8 mouse cellular contexts compared by ENCODE assay signal in the genomic region with DNA sequence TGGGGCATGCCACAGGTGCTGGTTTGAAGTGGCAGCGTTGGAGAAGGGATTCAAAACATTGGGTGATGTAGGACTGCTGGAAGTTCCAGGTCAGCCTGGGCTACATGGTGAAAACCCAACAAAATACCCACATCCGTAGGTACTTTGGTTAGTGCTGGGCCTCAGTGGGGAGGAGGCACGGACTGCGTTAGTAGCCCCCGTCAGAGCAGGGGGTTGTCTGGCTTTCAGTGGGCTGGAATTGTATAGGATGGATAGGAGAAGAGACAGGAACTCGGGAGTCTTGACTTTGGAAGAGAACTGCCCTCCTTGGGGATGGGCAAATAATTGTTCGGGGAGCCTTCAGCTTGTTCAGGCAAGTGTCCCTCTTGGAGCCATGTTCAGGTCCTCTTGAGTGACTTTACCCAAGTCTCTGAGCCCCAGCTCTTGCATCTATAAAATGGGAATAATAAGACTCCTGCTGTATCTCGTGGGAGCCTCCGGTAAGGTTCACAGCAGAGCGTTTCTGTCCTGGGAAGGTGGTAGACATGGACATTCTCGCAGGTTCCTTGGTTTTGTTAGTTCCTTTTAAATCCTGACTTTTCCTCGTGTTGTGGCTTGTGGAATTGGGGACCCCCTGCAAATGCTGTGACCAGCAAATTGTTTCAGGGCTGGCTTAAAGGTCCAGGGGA. TPM values are rescaled to one million over a fixed set of nuclear protein-coding genes. Genes with fewer than 3 reads are reported as not detected.
DNase-seq lines count a peak whose midpoint lies in the region; ATAC-seq and TF ChIP-seq lines count a peak whose summit lies in the region.

No protein-coding gene starts in this region.

- H3K27ac ChIP-seq in lung, embryonic 14.5 days (ENCODE audit: low read depth), result peak overlapping the region; percentile 99
- peak overlapping the region; percentile 99 for H3K27ac ChIP-seq in embryonic facial prominence, embryonic 15.5 days (replicated peaks)
- peak overlapping the region; percentile 100 for H3K27ac ChIP-seq in limb, embryonic 10.5 days
- peak overlapping the region; percentile 97 for H3K27ac ChIP-seq in neural tube, embryonic 15.5 days (replicated peaks)

- H3K36me3 ChIP-seq in lung, embryonic 14.5 days (ENCODE audit: insufficient read depth), result no peaks in the 10 kb centered on the region
- no peaks in the 10 kb centered on the region for H3K36me3 ChIP-seq in embryonic facial prominence, embryonic 15.5 days
- 0 out of 2 replicates have a peak, but pooled peaks cover 3% of the 10 kb centered on the region for H3K36me3 ChIP-seq in limb, embryonic 10.5 days
- no peaks in the 10 kb centered on the region for H3K36me3 ChIP-seq in neural tube, embryonic 15.5 days

- no peaks in the 10 kb centered on the region for H3K27me3 ChIP-seq in lung, embryonic 14.5 days (ENCODE audit: insufficient read depth, low read length)
- no peaks in the 10 kb centered on the region for H3K27me3 ChIP-seq in embryonic facial prominence, embryonic 15.5 days
- H3K27me3 ChIP-seq in limb, embryonic 10.5 days (ENCODE audit: low read depth, poor library complexity, severe bottlenecking), result no peaks in the 10 kb centered on the region
- H3K27me3 ChIP-seq in neural tube, embryonic 15.5 days (replicated peaks), result no peaks in the 10 kb centered on the region

- TF ChIP-seq CTCF in lung, embryonic 14.5 days (IDR thresholded peaks at IDR 0.05; ENCODE audit: low read depth), result no peak

- no peak for ATAC-seq in lung, embryonic 14.5 days (ENCODE audit: insufficient read depth)
- ATAC-seq in embryonic facial prominence, embryonic 15.5 days (ENCODE audit: insufficient number of reproducible peaks, low FRiP score, low TSS enrichment, low read depth), result no peak
- ATAC-seq in neural tube, embryonic 15.5 days (ENCODE audit: low FRiP score), result no peak

- H3K4me2 ChIP-seq in lung, embryonic 14.5 days, result peak overlapping the region; percentile 96
- H3K4me2 ChIP-seq in embryonic facial prominence, embryonic 15.5 days (replicated peaks), result peak overlapping the region; percentile 80
- peak overlapping the region; percentile 95 for H3K4me2 ChIP-seq in neural tube, embryonic 15.5 days

- H3K4me1 ChIP-seq in lung, embryonic 14.5 days (ENCODE audit: insufficient read depth), result peaks cover 35% of the 10 kb centered on the region
- H3K4me1 ChIP-seq in embryonic facial prominence, embryonic 15.5 days, result peaks cover 64% of the 10 kb centered on the region
- peaks cover 67% of the 10 kb centered on the region for H3K4me1 ChIP-seq in limb, embryonic 10.5 days
- H3K4me1 ChIP-seq in neural tube, embryonic 15.5 days, result peaks cover 63% of the 10 kb centered on the region

- WGBS in lung, embryonic 14.5 days, result 6% methylated on average over 12 of the region's 12 CpGs
- WGBS in embryonic facial prominence, embryonic 15.5 days, result 12% methylated on average over 12 of the region's 12 CpGs
- WGBS in limb, embryonic 10.5 days, result 23% methylated on average over 12 of the region's 12 CpGs
- WGBS in neural tube, embryonic 15.5 days, result 11% methylated on average over 12 of the region's 12 CpGs

- H3K9ac ChIP-seq in lung, embryonic 14.5 days, result peak overlapping the region; percentile 99
- peak overlapping the region; percentile 98 for H3K9ac ChIP-seq in embryonic facial prominence, embryonic 15.5 days
- peak overlapping the region; percentile 98 for H3K9ac ChIP-seq in neural tube, embryonic 15.5 days (replicated peaks)

- H3K4me3 ChIP-seq in lung, embryonic 14.5 days (ENCODE audit: low read depth, low read length), result peak overlapping the region; percentile 86
- H3K4me3 ChIP-seq in embryonic facial prominence, embryonic 15.5 days (replicated peaks), result peak overlapping the region; percentile 77
- H3K4me3 ChIP-seq in limb, embryonic 10.5 days, result peak overlapping the region; percentile 96
- H3K4me3 ChIP-seq in neural tube, embryonic 15.5 days (replicated peaks), result peak overlapping the region; percentile 82

- no peaks in the 10 kb centered on the region for H3K9me3 ChIP-seq in lung, embryonic 14.5 days (ENCODE audit: low read depth, low read length)
- H3K9me3 ChIP-seq in embryonic facial prominence, embryonic 15.5 days (replicated peaks), result no peaks in the 10 kb centered on the region
- H3K9me3 ChIP-seq in limb, embryonic 10.5 days (replicated peaks), result no peaks in the 10 kb centered on the region
- H3K9me3 ChIP-seq in neural tube, embryonic 15.5 days (replicated peaks), result no peaks in the 10 kb centered on the region

- no peak for DNase-seq in lung, embryonic 14.5 days
- DNase-seq in lung, postnatal 36 days, result no peak
- DNase-seq in limb, embryonic 10.5 days (ENCODE audit: low spot score), result no peak
- no peak for DNase-seq in adrenal gland, postnatal 25 days
- no peak for DNase-seq in urinary bladder, postnatal 36 days (ENCODE audit: low spot score in 2 of 2)
- DNase-seq in adipocyte (ENCODE audit: low spot score), result no peak

RNA-seq across cellular contexts. Expression of a gene that starts 1.6 kb away (rescaled TPM):
- 69.0 and 76.8 TPM in 2 replicates for polyA plus RNA-seq in lung, embryonic 14.5 days (2014; fragmentation: Nextera tagmentation; extraction: Ambion mirVana)
- polyA plus RNA-seq in embryonic facial prominence, embryonic 15.5 days (2015; fragmentation: Nextera tagmentation; extraction: Ambion mirVana), result 54.0 and 56.2 TPM in 2 replicates
- polyA plus RNA-seq in limb, embryonic 10.5 days (2016; fragmentation: Nextera tagmentation; extraction: Ambion mirVana), result 71.2 and 80.3 TPM in 2 replicates
- polyA plus RNA-seq in neural tube, embryonic 15.5 days (2015; fragmentation: Nextera tagmentation; extraction: Ambion mirVana), result 56.6 and 59.9 TPM in 2 replicates
- 112 and 128 TPM in 2 replicates for total RNA-seq in adrenal gland, postnatal 25 days (2021)

RNA-seq across cellular contexts. Expression of a gene that starts 57.2 kb away (rescaled TPM):
- 2.5 and 3.9 TPM in 2 replicates for polyA plus RNA-seq in lung, embryonic 14.5 days (2014; fragmentation: Nextera tagmentation; extraction: Ambion mirVana)
- 9.4 and 10.0 TPM in 2 replicates for polyA plus RNA-seq in embryonic facial prominence, embryonic 15.5 days (2015; fragmentation: Nextera tagmentation; extraction: Ambion mirVana)
- 2.8 and 3.8 TPM in 2 replicates for polyA plus RNA-seq in limb, embryonic 10.5 days (2016; fragmentation: Nextera tagmentation; extraction: Ambion mirVana)
- 26.1 and 32.6 TPM in 2 replicates for polyA plus RNA-seq in neural tube, embryonic 15.5 days (2015; fragmentation: Nextera tagmentation; extraction: Ambion mirVana)
- total RNA-seq in adrenal gland, postnatal 25 days (2021), result 6.9 TPM in 2 replicates
